Mouse (Mus musculus) limb, embryonic 15.5 days (tissue): ENCODE measurements around the gene Acap2. TPM values are rescaled to one million over a fixed set of nuclear protein-coding genes. Genes with fewer than 3 reads are reported as not detected.

ENCODE experiments used
- ATAC-seq: fragments of 200-750 bp; cut with Nextera tagmentation; 2 replicates; pipeline ENCODE4 v1.8.0; 2017; ENCODE audit warnings: low read depth, moderate TSS enrichment; ENCODE audit not compliant: insufficient number of reproducible peaks, low FRiP score, low TSS enrichment
- H3K27ac ChIP-seq: fragments of 300-500 bp; sonication (generic); 2 replicates; pipeline ENCODE4 v1.5.1; 2015; ENCODE audit warnings: moderate library complexity, mild to moderate bottlenecking, inconsistent platforms
- H3K27me3 ChIP-seq: fragments of 300-500 bp; sonication (generic); 2 replicates; pipeline ENCODE4 v1.6.1; 2015; ENCODE audit warnings: inconsistent platforms
- H3K36me3 ChIP-seq: fragments of 300-500 bp; sonication (generic); 2 replicates; pipeline ENCODE4 v1.6.1; 2015; ENCODE audit warnings: inconsistent platforms
- H3K4me1 ChIP-seq: fragments of 300-500 bp; sonication (generic); 2 replicates; pipeline ENCODE4 v1.6.1; 2015; ENCODE audit warnings: inconsistent platforms
- H3K4me2 ChIP-seq: fragments of 300-500 bp; sonication (generic); 2 replicates; pipeline ENCODE4 v1.6.1; 2015; ENCODE audit warnings: mild to moderate bottlenecking, inconsistent platforms
- H3K4me3 ChIP-seq: fragments of 300-500 bp; sonication (generic); 2 replicates; pipeline ENCODE4 v1.5.1; 2015; ENCODE audit warnings: mild to moderate bottlenecking, inconsistent platforms
- H3K9ac ChIP-seq: fragments of 300-500 bp; sonication (generic); 2 replicates; pipeline ENCODE4 v1.6.1; 2015; ENCODE audit warnings: inconsistent platforms
- H3K9me3 ChIP-seq: fragments of 300-500 bp; sonication (generic); 2 replicates; pipeline ENCODE4 v1.6.1; 2016; ENCODE audit warnings: inconsistent platforms
- WGBS: fragments of 180-500 bp; shearing (Covaris S2); methylation state at CpG from one replicate; pipeline ENCODE4 v1.1.7; 2015; 5-methylcytosine and 5-hydroxymethylcytosine counted together
- polyA plus RNA-seq: library from polyadenylated mRNA; unstranded; fragments of >200 nt; fragmentation: Nextera tagmentation; extraction: Ambion mirVana; gene quantifications from 2 replicates; pipeline ENCODE4 v1.2.1, GENCODE M21; 2015

The Acap2 gene
- polyA plus RNA-seq, 1 experiment from 2014 or later = 26.5 TPM

GRCm38 (mm10) chr16:31233541-31234339, 32.7 kb upstream of the Acap2 start:
- 7% methylated on average over 20 of the region's 20 CpGs for WGBS
- H3K4me3 ChIP-seq = peak overlapping the region; percentile 29
- H3K9ac ChIP-seq = no peak overlapping the region
- H3K4me1 ChIP-seq = peaks cover 23% of the 10 kb centered on the region
- H3K36me3 ChIP-seq = no peaks in the 10 kb centered on the region
- H3K27me3 ChIP-seq = no peaks in the 10 kb centered on the region; the same call in 1 of the 2 replicates
- no peaks in the 10 kb centered on the region for H3K9me3 ChIP-seq
- ATAC-seq = no peak
- H3K4me2 ChIP-seq = peak overlapping the region; percentile 47
- peak overlapping the region; percentile 38; the same call in 1 of the 2 replicates for H3K27ac ChIP-seq

- Histone ChIP-seq H3K9me3 (no peaks in the 10 kb centered on the region), H3K4me2 (peak overlapping the region; percentile 47), H3K36me3 (no peaks in the 10 kb centered on the region), H3K27me3 (no peaks in the 10 kb centered on the region; the same call in 1 of the 2 replicates), H3K4me3 (peak overlapping the region; percentile 29), H3K4me1 (peaks cover 23% of the 10 kb centered on the region), H3K9ac (no peak overlapping the region), H3K27ac (peak overlapping the region; percentile 24; the same call in 1 of the 2 replicates)
- WGBS = 15% methylated on average over 4 of the region's 4 CpGs
- no peak for ATAC-seq
These were observed 32.1 kb upstream of the Acap2 start for GRCm38 (mm10) chr16:31233167-31233498.

- no peak overlapping the region for H3K9ac ChIP-seq
- 56% methylated on average over 5 of the region's 5 CpGs for WGBS
- H3K4me1 ChIP-seq = peaks cover 23% of the 10 kb centered on the region
- peak overlapping the region; percentile 24; the same call in 1 of the 2 replicates for H3K27ac ChIP-seq
- no peaks in the 10 kb centered on the region for H3K9me3 ChIP-seq
- no peak overlapping the region for H3K4me2 ChIP-seq
- H3K4me3 ChIP-seq = no peak overlapping the region
- no peak for ATAC-seq
- H3K36me3 ChIP-seq = no peaks in the 10 kb centered on the region
- no peaks in the 10 kb centered on the region; the same call in 1 of the 2 replicates for H3K27me3 ChIP-seq
These were observed 31.6 kb upstream of the Acap2 start for GRCm38 (mm10) chr16:31232491-31233166.

GRCm38 (mm10) chr16:31231591-31231990, 30.5 kb upstream of the Acap2 start:
- Histone ChIP-seq H3K27me3 (no peaks in the 10 kb centered on the region; the same call in 1 of the 2 replicates), H3K9me3 (no peaks in the 10 kb centered on the region), H3K4me3 (no peak overlapping the region), H3K36me3 (no peaks in the 10 kb centered on the region), H3K4me1 (peaks cover 23% of the 10 kb centered on the region), H3K4me2 (no peak overlapping the region), H3K27ac (no peak overlapping the region), H3K9ac (no peak overlapping the region)
- ATAC-seq = no peak
- WGBS = 57% methylated on average over 5 of the region's 5 CpGs

- Histone ChIP-seq H3K4me1 (no peaks in the 10 kb centered on the region), H3K9me3 (no peaks in the 10 kb centered on the region), H3K27ac (no peak overlapping the region), H3K4me2 (no peak overlapping the region), H3K27me3 (no peaks in the 10 kb centered on the region; the same call in 1 of the 2 replicates), H3K4me3 (no peak overlapping the region), H3K36me3 (no peaks in the 10 kb centered on the region), H3K9ac (no peak overlapping the region)
- no peak for ATAC-seq
- WGBS = 90% methylated on average over 1 of the region's 1 CpGs
These were observed 26.7 kb upstream of the Acap2 start for GRCm38 (mm10) chr16:31227746-31228145.

GRCm38 (mm10) chr16:31215271-31215670, 14.2 kb upstream of the Acap2 start:
- 93% methylated on average over 4 of the region's 4 CpGs for WGBS
- H3K9me3 ChIP-seq = no peaks in the 10 kb centered on the region
- no peak overlapping the region for H3K4me3 ChIP-seq
- H3K27ac ChIP-seq = no peak overlapping the region
- H3K4me2 ChIP-seq = no peak overlapping the region
- ATAC-seq = no peak
- no peak overlapping the region for H3K9ac ChIP-seq
- no peaks in the 10 kb centered on the region for H3K36me3 ChIP-seq
- H3K4me1 ChIP-seq = no peaks in the 10 kb centered on the region
- no peaks in the 10 kb centered on the region for H3K27me3 ChIP-seq

DNA sequence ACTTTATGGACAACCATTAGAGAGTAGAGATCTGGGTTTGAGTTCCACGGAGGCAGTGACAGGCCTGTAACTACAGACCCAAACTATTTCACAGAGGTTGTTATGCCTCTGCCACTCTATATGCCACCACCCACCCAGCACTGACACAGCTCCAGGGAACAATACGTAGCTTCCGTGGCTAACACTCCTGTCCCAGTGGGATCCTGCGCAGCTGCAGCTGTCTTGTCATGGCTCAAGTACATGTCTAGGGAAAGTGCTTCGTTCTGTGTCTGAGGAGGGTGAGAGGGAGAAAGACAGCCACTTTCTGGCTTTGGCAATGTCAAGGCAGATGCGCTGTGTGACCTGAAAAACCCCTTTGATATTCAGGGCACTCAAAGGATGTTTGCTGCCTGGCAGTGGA, 12.4 kb upstream of the Acap2 start:
- Histone ChIP-seq H3K27me3 (no peaks in the 10 kb centered on the region), H3K9ac (no peak overlapping the region), H3K4me1 (no peaks in the 10 kb centered on the region), H3K4me2 (no peak overlapping the region), H3K36me3 (no peaks in the 10 kb centered on the region), H3K9me3 (no peaks in the 10 kb centered on the region), H3K27ac (no peak overlapping the region), H3K4me3 (no peak overlapping the region)
- 85% methylated on average over 6 of the region's 6 CpGs for WGBS
- ATAC-seq = no peak

DNA sequence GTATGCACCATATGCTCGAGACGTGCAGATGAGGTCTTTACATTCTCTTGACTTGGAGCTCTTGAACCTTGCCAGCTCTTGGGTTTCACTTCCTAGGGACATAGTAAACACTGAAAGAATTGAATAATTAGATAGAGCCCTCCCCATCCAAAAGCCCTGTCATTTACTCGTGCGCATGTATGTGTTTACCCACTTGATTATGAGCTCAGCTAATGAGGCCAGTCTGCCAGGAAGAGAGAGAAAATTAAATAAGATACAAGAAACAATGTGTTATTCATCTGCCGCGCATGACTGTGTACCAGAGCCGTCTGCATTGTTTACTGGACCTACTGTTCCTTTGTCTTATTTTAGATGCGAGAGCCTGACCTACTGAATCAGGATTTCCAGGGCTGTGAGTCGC, 10.5 kb upstream of the Acap2 start:
- Histone ChIP-seq H3K27me3 (no peaks in the 10 kb centered on the region), H3K9ac (no peak overlapping the region), H3K27ac (no peak overlapping the region), H3K9me3 (no peaks in the 10 kb centered on the region), H3K4me3 (no peak overlapping the region), H3K4me2 (no peak overlapping the region), H3K36me3 (no peaks in the 10 kb centered on the region), H3K4me1 (no peaks in the 10 kb centered on the region)
- no peak for ATAC-seq
- WGBS = 74% methylated on average over 9 of the region's 9 CpGs

GRCm38 (mm10) chr16:31210453-31210852, 9.4 kb upstream of the Acap2 start:
- H3K9me3 ChIP-seq = no peaks in the 10 kb centered on the region
- no peak overlapping the region for H3K4me2 ChIP-seq
- no peak overlapping the region for H3K4me3 ChIP-seq
- no peaks in the 10 kb centered on the region for H3K4me1 ChIP-seq
- no peaks in the 10 kb centered on the region for H3K27me3 ChIP-seq
- H3K27ac ChIP-seq = no peak overlapping the region
- no peak overlapping the region for H3K9ac ChIP-seq
- no peaks in the 10 kb centered on the region for H3K36me3 ChIP-seq
- ATAC-seq = no peak
- 53% methylated on average over 4 of the region's 4 CpGs for WGBS

DNA sequence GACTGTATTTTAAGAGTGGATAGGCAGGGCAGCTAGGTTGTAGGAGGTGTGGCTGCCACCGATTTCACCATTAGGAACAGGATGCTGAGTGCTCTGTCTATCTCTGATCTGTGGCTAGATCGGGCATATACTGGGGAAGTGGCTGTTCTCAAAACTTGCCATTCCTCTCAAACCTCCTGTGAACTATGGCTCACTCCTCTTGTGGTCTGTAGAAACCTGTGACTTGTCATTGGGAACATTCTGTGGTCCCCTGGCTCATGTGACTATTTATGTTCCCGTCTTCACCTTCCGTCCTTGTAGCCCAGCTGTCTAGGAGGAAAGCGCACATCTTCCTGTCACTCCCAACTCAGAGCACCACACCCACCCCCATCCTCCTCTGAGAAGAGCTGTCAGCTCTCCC, 8.9 kb upstream of the Acap2 start:
- H3K4me1 ChIP-seq = no peaks in the 10 kb centered on the region
- no peak overlapping the region for H3K4me3 ChIP-seq
- no peaks in the 10 kb centered on the region for H3K36me3 ChIP-seq
- H3K4me2 ChIP-seq = no peak overlapping the region
- H3K9ac ChIP-seq = no peak overlapping the region
- H3K27ac ChIP-seq = no peak overlapping the region
- 65% methylated on average over 5 of the region's 5 CpGs for WGBS
- H3K27me3 ChIP-seq = no peaks in the 10 kb centered on the region
- H3K9me3 ChIP-seq = no peaks in the 10 kb centered on the region
- no peak for ATAC-seq

DNA sequence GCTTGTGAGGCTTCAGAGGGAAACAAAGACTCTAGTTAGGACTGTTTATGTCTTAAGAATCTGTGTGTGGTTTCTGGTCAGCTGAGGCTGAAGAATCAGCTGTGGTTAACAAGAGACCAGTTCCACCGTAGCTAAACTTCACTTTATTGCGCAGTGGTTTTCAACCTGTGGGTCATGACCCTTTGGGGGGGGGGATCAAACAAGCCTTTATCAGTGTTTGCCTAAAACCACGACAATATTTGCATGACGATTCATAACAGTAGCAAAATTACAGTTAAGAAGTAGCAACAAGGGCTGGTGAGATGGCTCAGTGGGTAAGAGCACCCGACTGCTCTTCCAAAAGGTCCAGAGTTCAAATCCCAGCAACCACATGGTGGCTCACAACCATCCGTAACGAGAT, 4.7 kb upstream of the Acap2 start:
- no peak overlapping the region for H3K4me3 ChIP-seq
- H3K27ac ChIP-seq = no peak overlapping the region
- no peak for ATAC-seq
- 81% methylated on average over 7 of the region's 7 CpGs for WGBS
- H3K9ac ChIP-seq = no peak overlapping the region
- H3K4me1 ChIP-seq = no peaks in the 10 kb centered on the region
- no peak overlapping the region for H3K4me2 ChIP-seq
- H3K36me3 ChIP-seq = no peaks in the 10 kb centered on the region
- no peaks in the 10 kb centered on the region for H3K9me3 ChIP-seq
- H3K27me3 ChIP-seq = no peaks in the 10 kb centered on the region

- WGBS = 83% methylated on average over 8 of the region's 8 CpGs
- Histone ChIP-seq H3K36me3 (no peaks in the 10 kb centered on the region), H3K4me3 (no peak overlapping the region), H3K9me3 (no peaks in the 10 kb centered on the region), H3K27ac (no peak overlapping the region), H3K9ac (no peak overlapping the region), H3K27me3 (no peaks in the 10 kb centered on the region), H3K4me1 (no peaks in the 10 kb centered on the region), H3K4me2 (no peak overlapping the region)
- ATAC-seq = no peak
These were observed 4.1 kb upstream of the Acap2 start for GRCm38 (mm10) chr16:31205187-31205586.
